8 mouse cellular contexts compared by ENCODE assay signal in the genomic region with DNA sequence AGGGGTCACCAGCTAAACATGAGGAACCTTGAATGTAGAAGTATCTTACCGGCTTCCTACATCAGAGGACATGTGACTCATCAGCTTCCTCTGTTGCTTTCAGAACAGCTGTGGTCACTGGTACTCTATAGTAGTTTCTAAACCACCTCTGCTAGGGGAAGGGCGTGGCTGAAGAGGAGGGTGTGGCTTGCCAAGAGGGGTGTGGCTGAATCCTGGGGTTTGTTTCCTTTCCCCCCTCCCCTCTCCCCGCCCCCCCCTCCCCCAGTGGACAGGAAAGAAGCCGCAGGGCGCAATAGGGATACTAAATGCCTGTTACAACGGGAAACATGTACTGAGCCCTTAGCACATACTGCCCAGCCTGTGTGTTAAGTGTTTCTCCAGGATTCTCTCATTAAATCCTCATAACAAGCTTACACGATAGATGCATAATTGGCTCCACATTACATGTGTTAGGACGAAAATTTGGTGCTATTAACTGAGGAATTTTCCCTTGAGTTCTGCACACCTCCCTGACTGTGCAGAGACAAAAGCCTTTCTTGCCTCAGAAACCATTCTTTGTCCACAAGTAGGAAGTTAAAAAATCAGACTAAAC.
DNase-seq lines count a peak whose midpoint lies in the region; ATAC-seq and TF ChIP-seq lines count a peak whose summit lies in the region.

No protein-coding gene starts in this region.

- no peak overlapping the region for H3K4me3 ChIP-seq in gastrocnemius, adult 2 months
- H3K4me3 ChIP-seq in forebrain, embryonic 12.5 days (replicated peaks): no peak overlapping the region
- no peak overlapping the region for H3K4me3 ChIP-seq in hindbrain, postnatal 0 days (ENCODE audit: low read length)
- no peak overlapping the region for H3K4me3 ChIP-seq in lung, embryonic 16.5 days (ENCODE audit: low read length)

- WGBS in forebrain, embryonic 12.5 days: 3% methylated on average over 7 of the region's 8 CpGs
- 10% methylated on average over 8 of the region's 8 CpGs for WGBS in hindbrain, postnatal 0 days
- WGBS in lung, embryonic 16.5 days: 9% methylated on average over 7 of the region's 8 CpGs

- TF ChIP-seq CTCF in gastrocnemius, adult 2 months (IDR thresholded peaks at IDR 0.05): no peak
- TF ChIP-seq CTCF in hindbrain, postnatal 0 days (IDR thresholded peaks at IDR 0.05; ENCODE audit: low read depth): no peak

- no peaks in the 10 kb centered on the region for H3K36me3 ChIP-seq in forebrain, embryonic 12.5 days (replicated peaks)
- no peaks in the 10 kb centered on the region for H3K36me3 ChIP-seq in hindbrain, postnatal 0 days (ENCODE audit: insufficient read depth, low read length)
- H3K36me3 ChIP-seq in lung, embryonic 16.5 days (ENCODE audit: control insufficient read depth, insufficient read depth, low read length): no peaks in the 10 kb centered on the region

- peak overlapping the region; percentile 29; the same call in 1 of the 2 replicates for H3K4me2 ChIP-seq in forebrain, embryonic 12.5 days
- H3K4me2 ChIP-seq in hindbrain, postnatal 0 days (ENCODE audit: low read depth, low read length): no peak overlapping the region
- H3K4me2 ChIP-seq in lung, embryonic 16.5 days (ENCODE audit: low read depth, low read length): peak overlapping the region; percentile 0

- no peak overlapping the region for H3K9ac ChIP-seq in forebrain, embryonic 12.5 days
- no peak overlapping the region for H3K9ac ChIP-seq in hindbrain, postnatal 0 days (replicated peaks; ENCODE audit: low read length)
- H3K9ac ChIP-seq in lung, embryonic 16.5 days (ENCODE audit: low read length): no peak overlapping the region

- no peaks in the 10 kb centered on the region for H3K9me3 ChIP-seq in forebrain, embryonic 12.5 days
- no peaks in the 10 kb centered on the region for H3K9me3 ChIP-seq in hindbrain, postnatal 0 days (ENCODE audit: low read length)
- H3K9me3 ChIP-seq in lung, embryonic 16.5 days (ENCODE audit: control insufficient read depth, low read length): no peaks in the 10 kb centered on the region

- peaks cover 11% of the 10 kb centered on the region for H3K4me1 ChIP-seq in forebrain, embryonic 12.5 days
- H3K4me1 ChIP-seq in hindbrain, postnatal 0 days (ENCODE audit: insufficient read depth, low read length): 0 out of 2 replicates have a peak, but pooled peaks cover 5% of the 10 kb centered on the region
- H3K4me1 ChIP-seq in lung, embryonic 16.5 days (replicated peaks; ENCODE audit: control insufficient read depth, insufficient read depth, low read length): no peaks in the 10 kb centered on the region

- intact Hi-C loops in gastrocnemius, adult 2 months (cut with DNase I): no loop called here

- no peak overlapping the region for H3K27ac ChIP-seq in gastrocnemius, adult 2 months
- H3K27ac ChIP-seq in forebrain, embryonic 12.5 days: peak overlapping the region; percentile 31; the same call in 1 of the 2 replicates
- no peak overlapping the region for H3K27ac ChIP-seq in hindbrain, postnatal 0 days
- no peak overlapping the region for H3K27ac ChIP-seq in lung, embryonic 16.5 days (ENCODE audit: low read length)

- DNase-seq in gastrocnemius, adult 2 months: peak; percentile 23
- DNase-seq in gastrocnemius, postnatal 10 days: no peak
- DNase-seq in hindbrain, postnatal 0 days (ENCODE audit: low spot score): no peak
- peak; percentile 35 for DNase-seq in retina, postnatal 1 day
- no peak for DNase-seq in cerebellum, adult 9-10 months
- no peak for DNase-seq in adrenal gland, adult 18-20 months (ENCODE audit: low spot score in 2 of 2)

- no peaks in the 10 kb centered on the region for H3K27me3 ChIP-seq in forebrain, embryonic 12.5 days
- no peaks in the 10 kb centered on the region for H3K27me3 ChIP-seq in hindbrain, postnatal 0 days (ENCODE audit: insufficient read depth, low read length)
- no peaks in the 10 kb centered on the region for H3K27me3 ChIP-seq in lung, embryonic 16.5 days (ENCODE audit: control insufficient read depth, insufficient read depth, low read depth, low read length)

- peak; percentile 66; the same call in 1 of the 2 replicates for ATAC-seq in forebrain, embryonic 12.5 days (ENCODE audit: low FRiP score)
- ATAC-seq in hindbrain, postnatal 0 days: 0 out of 2 replicates have a peak, but pooled peaks have one; percentile 17
- ATAC-seq in lung, embryonic 16.5 days (ENCODE audit: low read depth): peak; percentile 82

Comparison
In these comparisons a context has a peak if more than half of its experiments do, and no peak if none do; other contexts are left out.
1. DNase-seq: peak in gastrocnemius, adult 2 months (single experiment) and retina, postnatal 1 day (single experiment); none in gastrocnemius, postnatal 10 days (single experiment), hindbrain, postnatal 0 days (single experiment), cerebellum, adult 9-10 months (single experiment) and adrenal gland, adult 18-20 months (0 of 2).
2. ATAC-seq: peak in every context shown above with its lines; median percentile 82 in lung, embryonic 16.5 days; 66 in forebrain, embryonic 12.5 days; 17 in hindbrain, postnatal 0 days.